Mouse (Mus musculus) mature B cell (primary cell): Measurements from ENCODE around the gene Ip6k2.

Experiments used
- in situ Hi-C: fragments of 300-500 bp; cut with MboI; formaldehyde crosslinking; loops from 2 replicates; pipeline ENCODE4 v1.14.3; 2019

Gene Ip6k2

GRCm38 (mm10) chr9:108820077-108820476 lies 36.5 kb downstream of the Ip6k2 start:
- in situ Hi-C loops: no loop called here

- in situ Hi-C loops: no loop called here
Measured at GRCm38 (mm10) chr9:108824144-108824685, 40.6 kb downstream of the Ip6k2 start.

- in situ Hi-C loops: no loop called here
Measured at GRCm38 (mm10) chr9:108824755-108825413, 41.3 kb downstream of the Ip6k2 start.

- in situ Hi-C loops: no loop called here
Measured at GRCm38 (mm10) chr9:108825820-108826699, 42.5 kb downstream of the Ip6k2 start, which contains the start of gene Celsr3. Gene Celsr3 (plus strand): TSS chr9:108826320.

- in situ Hi-C loops: no loop called here
Measured at GRCm38 (mm10) chr9:108826700-108827340, 43.2 kb downstream of the Ip6k2 start.

GRCm38 (mm10) chr9:108827454-108827853 lies 43.9 kb downstream of the Ip6k2 start:
- in situ Hi-C loops: no loop called here

- in situ Hi-C loops: no loop called here
Measured at GRCm38 (mm10) chr9:108827906-108828305, 44.3 kb downstream of the Ip6k2 start.

GRCm38 (mm10) chr9:108831637-108832036 lies 48.0 kb downstream of the Ip6k2 start:
- in situ Hi-C loops: no loop called here

- in situ Hi-C loops: no loop called here
Measured at GRCm38 (mm10) chr9:108832390-108833108, 49.0 kb downstream of the Ip6k2 start.

GRCm38 (mm10) chr9:108842989-108843388 lies 59.4 kb downstream of the Ip6k2 start:
- in situ Hi-C loops: no loop called here

GRCm38 (mm10) chr9:108845390-108845789 lies 61.8 kb downstream of the Ip6k2 start:
- in situ Hi-C loops: no loop called here

GRCm38 (mm10) chr9:108847374-108847773 lies 63.8 kb downstream of the Ip6k2 start:
- in situ Hi-C loops: no loop called here

GRCm38 (mm10) chr9:108848419-108848818 lies 64.8 kb downstream of the Ip6k2 start:
- in situ Hi-C loops: no loop called here

GRCm38 (mm10) chr9:108852976-108853375 lies 69.4 kb downstream of the Ip6k2 start, which contains the start of gene Slc26a6:
Gene Slc26a6 (plus strand): TSS chr9:108853283.
- in situ Hi-C loops: no loop called here

- in situ Hi-C loops: no loop called here
Measured at GRCm38 (mm10) chr9:108853635-108854240, 70.1 kb downstream of the Ip6k2 start.

- in situ Hi-C loops: no loop called here
Measured at GRCm38 (mm10) chr9:108854241-108854696, 70.7 kb downstream of the Ip6k2 start.

GRCm38 (mm10) chr9:108855335-108855734 lies 71.7 kb downstream of the Ip6k2 start:
- in situ Hi-C loops: no loop called here
